Mouse (Mus musculus) neutrophil, adult 83 days (primary cell): ENCODE measurements around the gene Ghdc. TPM values are rescaled to one million over a fixed set of nuclear protein-coding genes. Genes with fewer than 3 reads are reported as not detected.

ENCODE experiments used
- total RNA-seq, 2 experiments: library from RNA; stranded (reverse); gene quantifications; one replicate each; pipeline ENCODE4 v1.2.4; 2023

Gene Ghdc
- 10 to 100 TPM in 1 of 2 experiments, 1 to 10 TPM in 1; 9.9 to 10.6 TPM for total RNA-seq

DNA sequence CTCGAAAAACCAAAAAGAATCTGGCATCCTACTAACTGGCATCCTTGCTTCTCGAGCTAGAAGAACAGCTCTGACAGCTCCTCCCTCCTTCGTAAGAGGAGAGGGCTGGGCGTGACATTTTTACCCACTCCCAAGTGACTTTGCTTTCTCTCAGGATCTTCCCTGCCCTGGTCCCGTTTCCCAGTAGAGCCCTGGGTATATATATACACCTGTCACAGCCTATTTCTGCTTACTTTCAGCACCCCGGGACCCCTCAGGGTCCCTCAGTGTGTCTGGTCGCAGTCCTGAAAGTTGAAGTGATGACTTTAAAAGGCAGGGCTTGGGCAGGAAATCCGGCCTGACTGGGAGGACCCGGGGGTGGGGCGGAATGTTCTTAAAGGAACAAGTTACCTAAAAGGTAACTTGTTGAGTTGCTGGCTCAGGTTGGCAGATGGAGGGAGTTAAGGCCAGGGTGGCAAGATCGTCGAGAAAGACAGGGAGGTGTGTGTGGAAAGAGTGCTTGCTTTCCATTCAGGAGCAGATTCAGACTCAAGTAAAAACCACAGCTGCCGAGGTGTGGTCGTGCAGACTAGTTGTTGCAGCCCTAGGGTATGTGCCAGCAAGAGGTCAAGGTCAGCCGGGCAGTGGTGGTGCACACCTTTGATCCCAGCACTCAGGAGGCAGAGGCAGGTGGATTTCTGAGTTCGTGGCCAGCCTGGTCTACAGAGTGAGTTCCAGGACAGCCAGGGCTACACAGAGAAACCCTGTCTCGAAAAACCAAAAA lies at the start of gene Ghdc:
TSS of gene Ghdc (minus strand) at position 312 of the 763 bp plus-strand sequence.

DNA sequence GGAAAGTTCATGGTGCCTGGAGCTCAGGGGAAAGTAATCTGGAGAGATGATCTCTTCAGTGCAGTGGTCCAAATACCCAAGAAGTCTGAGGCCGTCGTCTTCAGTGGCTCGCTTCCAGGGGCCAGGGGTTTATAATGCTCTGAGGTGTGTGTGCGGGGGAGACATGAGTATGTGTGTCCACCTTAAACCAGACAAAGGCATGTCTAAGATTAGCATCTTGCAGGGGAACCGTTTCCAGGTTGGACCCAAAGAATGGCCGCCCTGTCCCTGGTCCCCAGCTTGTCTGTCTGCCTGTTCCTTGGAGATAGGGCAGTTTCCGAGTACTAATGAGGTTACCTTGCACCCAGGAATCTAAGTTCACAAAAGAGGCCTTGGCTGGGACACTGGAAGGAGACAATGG lies 7.9 kb downstream of the Ghdc start, which contains the start of gene Hcrt:
TSS of gene Hcrt (minus strand) at position 101 of the 400 bp plus-strand sequence.

DNA sequence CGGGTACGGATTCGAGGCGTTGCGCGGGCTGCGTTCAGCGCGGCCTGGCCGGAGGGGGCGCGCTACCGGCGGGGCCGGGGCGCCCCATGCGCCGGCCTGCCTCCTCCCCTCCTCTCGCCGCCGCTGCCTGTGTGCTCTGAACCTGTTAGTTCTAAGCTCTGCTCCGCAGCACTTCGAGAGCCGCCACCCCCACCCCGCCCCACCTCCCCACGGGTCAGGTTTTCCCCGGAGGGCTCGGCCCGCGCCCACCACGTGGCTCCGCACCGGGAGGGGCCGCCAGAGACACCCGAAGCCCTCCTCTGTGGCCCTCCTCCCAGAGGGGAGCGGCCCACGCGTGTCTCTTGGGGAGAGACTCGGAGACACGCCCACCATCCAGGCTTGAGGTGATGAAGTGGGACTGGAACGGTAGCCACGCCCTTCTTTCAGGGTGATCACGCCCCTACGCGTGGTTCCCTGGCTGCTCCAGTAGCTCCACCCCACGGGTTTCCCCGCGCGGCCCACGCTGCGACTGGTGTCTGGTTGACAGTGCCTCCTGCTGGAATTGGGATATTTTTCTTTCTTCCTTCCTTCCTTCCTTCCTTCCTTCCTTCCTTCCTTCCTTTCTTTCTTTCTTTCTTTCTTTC lies 11.0 kb downstream of the Ghdc start, which contains the start of gene Kcnh4:
TSS of gene Kcnh4 (minus strand) at position 332 of the 623 bp plus-strand sequence.

DNA sequence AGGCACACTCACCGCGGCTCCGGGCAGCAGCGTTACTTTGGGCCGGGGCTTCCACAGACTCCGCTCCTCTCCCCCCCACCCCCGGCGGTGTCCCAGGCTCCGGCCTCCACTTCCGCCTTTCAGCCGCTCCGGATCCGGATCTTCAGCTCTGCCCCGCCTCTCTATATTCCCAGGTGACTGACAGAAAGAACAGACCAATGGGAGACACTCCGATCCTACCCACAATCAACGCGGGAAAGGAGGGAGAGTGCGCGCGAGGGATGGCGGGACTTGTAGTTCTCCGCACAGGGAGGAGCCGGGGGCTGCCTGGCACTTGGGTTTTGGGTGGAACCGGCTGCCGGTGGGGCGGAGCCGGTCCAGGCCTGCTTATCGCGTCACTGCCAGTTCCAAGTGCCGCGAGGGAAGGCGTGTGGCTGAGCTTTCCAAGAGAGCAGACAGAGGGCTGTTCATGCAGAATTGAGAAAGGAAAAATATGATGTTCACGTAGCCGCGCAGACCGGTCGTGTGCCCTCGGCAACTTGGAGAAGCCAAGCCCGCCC lies 32.6 kb downstream of the Ghdc start, which contains the start of gene Rab5c:
TSS of gene Rab5c (minus strand) at position 150 of the 539 bp plus-strand sequence.

Other genes starting within 250 kb of the Ghdc start
- 100 to 1,000 TPM; 119 to 124 TPM for gene Acly, start 243.0 kb downstream of the Ghdc start, total RNA-seq
- not detected for gene Ttc25, start 225.3 kb downstream of the Ghdc start, total RNA-seq
- 10 to 100 TPM; 14.2 to 15.8 TPM for gene Cnp, start 196.1 kb downstream of the Ghdc start, total RNA-seq
- gene Nkiras2, start 151.7 kb downstream of the Ghdc start, total RNA-seq = 10 to 100 TPM; 43.2 to 47.8 TPM
- gene Dnajc7, start 150.8 kb downstream of the Ghdc start, total RNA-seq = 100 to 1,000 TPM; 121 to 134 TPM
- not detected for gene Zfp385c, start 78.5 kb downstream of the Ghdc start, total RNA-seq
- 10 to 100 TPM; 25.4 to 25.9 TPM for gene Dhx58, start 66.7 kb downstream of the Ghdc start, total RNA-seq
- gene Kat2a, start 58.5 kb downstream of the Ghdc start, total RNA-seq = 10 to 100 TPM; 10.6 to 11.4 TPM
- under 1 TPM in 1 of 2 experiments, not detected in 1; 0.60 TPM for gene Hspb9, start 57.1 kb downstream of the Ghdc start, total RNA-seq
- gene Rab5c, start 32.7 kb downstream of the Ghdc start, total RNA-seq = 100 to 1,000 TPM; 175 to 177 TPM
- gene Kcnh4, start 11.0 kb downstream of the Ghdc start, total RNA-seq = not detected
- gene Hcrt, start 8.0 kb downstream of the Ghdc start, total RNA-seq = not detected
- gene Stat5b, start 79.8 kb upstream of the Ghdc start, total RNA-seq = 10 to 100 TPM; 84.9 to 98.5 TPM
- 10 to 100 TPM; 30.3 to 36.4 TPM for gene Stat5a, start 88.4 kb upstream of the Ghdc start, total RNA-seq
- gene Stat3, start 168.6 kb upstream of the Ghdc start, total RNA-seq = 100 to 1,000 TPM; 207 to 249 TPM
- gene Cavin1, start 199.9 kb upstream of the Ghdc start, total RNA-seq = under 1 TPM; 0.46 to 0.77 TPM
- 100 to 1,000 TPM in 1 of 2 experiments, 10 to 100 TPM in 1; 91.3 to 101 TPM for gene Atp6v0a1, start 238.5 kb upstream of the Ghdc start, total RNA-seq